Mouse (Mus musculus) adrenal gland, postnatal 10 days (tissue): ENCODE data around the gene Nfic. TPM values are rescaled to one million over a fixed set of nuclear protein-coding genes. Genes with fewer than 3 reads are reported as not detected.

Source experiments
- DNase-seq: peaks from one replicate; pipeline ENCODE4 v3.0.0; 2021; ENCODE audit warnings: mixed read lengths
- total RNA-seq, 2 experiments: library from RNA; stranded (reverse); gene quantifications; 2 replicates each; pipeline ENCODE4 v1.2.3; 2021

Nfic gene
- total RNA-seq, 2 experiments from 2014 or later = 99.9 to 129 TPM

DNA sequence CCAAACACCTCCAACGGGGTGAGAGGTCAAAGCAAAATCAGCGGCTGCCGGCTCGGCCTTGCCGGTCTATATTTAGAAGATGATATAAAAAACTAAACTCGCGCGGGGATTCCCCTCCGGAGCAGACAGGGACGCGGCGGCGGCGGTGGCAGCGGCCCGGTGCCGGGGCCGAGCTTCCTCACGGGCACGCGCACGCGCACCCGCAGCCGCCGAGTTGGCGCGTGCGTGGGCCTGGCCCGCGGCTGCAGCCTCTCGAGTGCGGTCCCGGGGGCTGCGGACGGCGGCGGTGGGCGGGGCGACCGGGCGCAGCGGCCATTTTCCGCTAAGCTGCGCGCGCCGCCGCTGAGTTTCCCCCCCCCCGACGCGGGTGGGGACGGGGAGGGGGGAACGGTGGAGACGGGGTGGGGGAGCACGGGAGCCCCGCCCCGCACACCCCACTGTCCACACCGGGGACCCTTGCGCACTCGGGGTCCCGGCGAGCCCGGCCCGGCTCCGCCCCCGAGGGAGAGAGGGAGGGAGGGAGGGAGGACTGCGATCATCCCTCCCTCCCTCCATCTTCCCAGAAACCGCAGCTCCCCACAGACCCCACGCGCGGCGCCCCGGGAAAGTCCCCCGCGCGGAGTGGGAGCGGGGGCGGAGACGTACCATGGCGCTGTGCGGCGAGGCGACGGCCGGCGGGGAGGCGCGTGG, 25.1 kb downstream of the Nfic start:
- peak; percentile 87 for DNase-seq

- peak; percentile 91 for DNase-seq
Observed at GRCm38 (mm10) chr10:81429605-81430061, 25.8 kb downstream of the Nfic start.

- DNase-seq = no peak
Observed at GRCm38 (mm10) chr10:81429092-81429491, 26.3 kb downstream of the Nfic start.

- DNase-seq = no peak
Observed at GRCm38 (mm10) chr10:81428507-81428870, 26.9 kb downstream of the Nfic start.

- DNase-seq = no peak
Observed at GRCm38 (mm10) chr10:81427804-81428506, 27.5 kb downstream of the Nfic start.

- DNase-seq = no peak
Observed at GRCm38 (mm10) chr10:81427327-81427726, 28.1 kb downstream of the Nfic start.

DNA sequence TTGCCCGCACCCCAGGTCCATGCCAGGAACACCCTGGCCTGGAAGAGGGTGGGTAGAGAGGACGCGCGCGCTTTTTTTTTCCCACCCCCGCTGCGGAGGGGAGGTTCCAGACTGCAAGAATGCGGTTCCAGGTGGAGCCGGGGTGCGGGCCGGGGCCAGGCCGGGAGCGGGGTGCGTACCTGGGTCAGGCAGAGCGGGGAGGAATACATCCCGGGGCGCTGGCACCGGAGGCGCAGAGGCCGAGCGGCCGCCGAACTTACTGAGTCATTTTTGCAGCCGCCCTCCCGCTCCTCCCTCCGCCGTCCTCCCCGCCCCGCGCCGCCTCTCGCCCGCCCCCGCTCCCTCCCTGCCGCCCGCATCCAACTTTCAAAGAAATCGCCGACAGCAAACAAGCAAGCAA, 28.5 kb downstream of the Nfic start:
- DNase-seq = peak; percentile 91

GRCm38 (mm10) chr10:81426081-81426671, 29.3 kb downstream of the Nfic start:
- peak; percentile 46 for DNase-seq

DNA sequence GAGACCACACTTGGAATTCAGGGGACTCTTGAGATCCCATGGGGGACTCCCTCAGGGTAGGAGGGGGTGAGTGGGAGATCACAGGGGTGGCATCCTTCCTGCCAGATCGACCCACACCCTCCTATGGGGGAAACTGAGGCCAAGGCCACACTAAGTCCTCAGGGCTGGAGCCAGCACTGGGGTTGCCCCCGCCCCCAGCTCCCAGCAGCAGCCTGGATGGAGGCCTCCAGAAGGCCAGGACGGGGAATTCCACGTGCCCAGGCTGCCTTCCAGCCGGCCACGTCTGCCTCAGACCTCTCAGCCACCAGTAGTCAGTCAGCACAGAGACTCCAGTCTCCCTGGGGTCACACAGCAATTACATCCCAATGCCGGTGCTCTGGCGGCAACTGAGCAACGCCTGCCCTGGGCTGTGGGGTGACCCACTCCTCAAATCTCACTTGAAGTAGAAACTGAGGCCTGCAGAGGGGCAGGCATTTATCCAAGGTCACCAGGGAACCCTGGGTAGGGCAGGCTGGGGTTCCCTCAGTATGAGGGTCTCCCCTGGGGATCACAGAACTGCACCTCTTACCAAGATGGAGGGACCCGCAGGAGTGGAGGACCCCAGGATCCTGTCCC, 30.1 kb downstream of the Nfic start:
- DNase-seq = peak; percentile 67

- peak; percentile 85 for DNase-seq
Observed at GRCm38 (mm10) chr10:81424246-81425051, 31.0 kb downstream of the Nfic start.

DNA sequence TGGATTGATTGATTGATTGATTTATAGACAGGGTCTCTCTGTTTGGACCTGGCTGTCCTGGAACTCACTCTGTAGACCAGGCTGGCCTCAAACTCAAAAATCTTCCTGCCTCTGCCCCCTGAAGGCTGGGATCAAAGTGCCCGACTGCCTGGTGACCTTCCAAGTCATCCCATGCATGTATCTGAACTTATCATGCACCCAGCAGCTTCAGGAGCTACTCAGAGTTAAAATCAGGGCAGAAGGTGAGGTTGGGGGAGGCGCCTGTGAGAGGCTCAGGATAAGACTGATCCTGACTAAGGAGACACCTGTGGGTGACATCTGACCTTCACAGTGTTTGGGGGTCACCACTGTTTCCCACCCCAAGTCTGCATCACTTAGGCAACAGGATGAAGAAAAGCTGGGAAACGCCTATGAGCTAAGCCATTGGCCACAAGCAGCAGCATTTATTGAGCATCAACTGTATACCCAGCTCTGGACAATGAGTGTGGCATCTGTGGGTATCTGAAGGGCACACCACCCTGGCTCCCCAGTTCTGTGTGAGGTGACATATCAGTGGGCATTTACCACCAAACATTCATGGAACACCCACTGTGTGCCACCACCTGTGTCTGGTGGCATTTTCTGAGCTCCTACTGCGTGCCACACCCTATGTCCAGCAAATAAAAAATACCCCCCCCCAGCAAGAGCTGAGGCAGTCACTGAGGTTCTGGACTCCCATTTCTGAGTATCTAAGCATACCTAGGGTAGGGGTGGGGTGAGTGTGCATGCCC, 31.8 kb downstream of the Nfic start:
- DNase-seq = no peak

DNA sequence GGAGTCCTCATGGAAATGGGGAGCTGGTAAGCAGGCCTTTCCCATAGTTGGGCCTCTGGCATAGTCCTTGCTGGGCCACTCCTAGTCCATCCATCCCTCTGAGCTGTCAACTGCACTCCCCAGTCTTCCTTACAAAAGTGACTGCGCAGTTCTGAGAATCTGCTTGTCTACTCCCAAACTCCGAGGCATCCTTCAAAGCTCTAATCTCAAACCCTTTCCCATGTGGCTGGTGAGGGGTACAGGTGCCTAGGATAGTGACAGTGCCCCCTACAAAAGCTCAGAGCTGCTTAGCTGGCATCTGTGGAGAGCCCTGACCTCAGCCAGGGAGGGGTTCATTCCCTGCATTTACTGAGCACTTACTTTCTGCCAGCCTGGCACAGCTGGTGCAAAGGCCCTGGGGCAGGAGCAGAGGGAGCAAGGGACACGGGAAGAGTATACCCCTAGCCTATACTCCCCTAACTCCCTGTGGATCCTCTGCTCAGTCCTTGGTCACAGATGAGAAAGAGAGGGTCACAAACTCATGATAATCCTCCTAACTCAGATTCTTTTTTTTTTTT, 32.7 kb downstream of the Nfic start:
- DNase-seq = no peak

DNA sequence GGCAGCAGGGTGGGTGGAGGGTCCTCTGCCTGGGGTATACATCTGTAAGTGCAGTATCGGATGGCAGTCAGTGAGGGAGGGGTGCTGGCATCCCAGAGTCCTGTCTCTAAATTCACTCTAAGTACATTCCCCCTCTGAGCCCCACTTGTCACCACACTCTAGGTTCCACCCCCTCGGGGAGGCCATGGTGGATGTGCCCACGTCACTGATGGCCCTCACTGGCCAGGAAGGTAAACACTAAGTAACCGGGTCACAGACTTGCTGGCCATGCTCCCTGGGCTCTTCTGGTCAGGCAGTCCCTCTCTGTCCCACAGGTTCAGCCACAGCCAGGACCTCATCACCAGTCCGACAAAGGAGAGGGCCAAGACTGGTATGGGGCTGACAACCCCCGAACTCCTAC, 33.2 kb downstream of the Nfic start:
- DNase-seq = peak; percentile 24

DNA sequence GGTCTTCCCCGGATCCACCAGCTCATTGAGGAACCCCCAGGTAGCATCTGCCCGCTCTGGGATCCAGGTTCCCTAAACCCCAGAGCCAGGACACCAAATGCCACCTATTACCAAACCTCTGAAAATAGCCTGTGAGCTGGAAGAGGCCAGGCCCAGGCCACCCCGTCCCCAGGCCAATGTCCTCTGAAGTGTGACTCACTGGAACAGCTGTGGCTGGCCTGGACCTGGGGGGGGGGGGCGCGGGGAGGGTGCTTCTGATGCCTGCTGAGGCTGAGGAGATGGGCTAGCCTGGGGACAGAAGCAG, 33.7 kb downstream of the Nfic start:
- DNase-seq = peak; percentile 49

- DNase-seq = peak; percentile 16
Observed at GRCm38 (mm10) chr10:81421041-81421796, 34.2 kb downstream of the Nfic start.

DNA sequence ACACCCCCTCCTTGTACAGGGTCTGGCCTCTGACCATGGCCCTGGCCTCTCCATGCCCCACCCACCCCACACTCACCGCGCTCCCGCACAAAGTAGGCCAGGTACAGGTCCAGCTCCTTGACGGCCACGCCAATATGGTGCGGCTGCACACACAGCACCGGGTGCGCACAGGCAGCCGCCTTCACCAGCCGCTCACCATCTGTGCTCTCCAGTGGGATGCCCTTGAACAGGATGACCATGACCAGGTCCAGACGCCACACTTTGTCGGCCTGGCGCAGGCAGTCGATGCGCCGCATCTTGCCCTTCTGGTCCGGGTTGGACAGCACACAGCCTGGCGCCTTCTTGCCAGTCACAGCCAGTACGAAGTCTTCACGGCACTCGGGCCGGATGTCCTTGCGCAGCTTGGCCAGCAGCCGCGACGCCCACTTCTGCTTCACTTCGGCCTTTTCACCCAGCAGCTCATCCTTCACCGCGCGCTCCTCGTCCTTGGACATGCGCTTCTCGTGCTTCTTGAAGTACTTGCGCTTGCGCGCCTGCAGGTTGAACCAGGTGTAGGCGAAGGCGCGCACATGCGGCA, 35.2 kb downstream of the Nfic start:
- DNase-seq = peak; percentile 71

- DNase-seq = peak; percentile 22
Observed at GRCm38 (mm10) chr10:81419111-81419928, 36.1 kb downstream of the Nfic start.

DNA sequence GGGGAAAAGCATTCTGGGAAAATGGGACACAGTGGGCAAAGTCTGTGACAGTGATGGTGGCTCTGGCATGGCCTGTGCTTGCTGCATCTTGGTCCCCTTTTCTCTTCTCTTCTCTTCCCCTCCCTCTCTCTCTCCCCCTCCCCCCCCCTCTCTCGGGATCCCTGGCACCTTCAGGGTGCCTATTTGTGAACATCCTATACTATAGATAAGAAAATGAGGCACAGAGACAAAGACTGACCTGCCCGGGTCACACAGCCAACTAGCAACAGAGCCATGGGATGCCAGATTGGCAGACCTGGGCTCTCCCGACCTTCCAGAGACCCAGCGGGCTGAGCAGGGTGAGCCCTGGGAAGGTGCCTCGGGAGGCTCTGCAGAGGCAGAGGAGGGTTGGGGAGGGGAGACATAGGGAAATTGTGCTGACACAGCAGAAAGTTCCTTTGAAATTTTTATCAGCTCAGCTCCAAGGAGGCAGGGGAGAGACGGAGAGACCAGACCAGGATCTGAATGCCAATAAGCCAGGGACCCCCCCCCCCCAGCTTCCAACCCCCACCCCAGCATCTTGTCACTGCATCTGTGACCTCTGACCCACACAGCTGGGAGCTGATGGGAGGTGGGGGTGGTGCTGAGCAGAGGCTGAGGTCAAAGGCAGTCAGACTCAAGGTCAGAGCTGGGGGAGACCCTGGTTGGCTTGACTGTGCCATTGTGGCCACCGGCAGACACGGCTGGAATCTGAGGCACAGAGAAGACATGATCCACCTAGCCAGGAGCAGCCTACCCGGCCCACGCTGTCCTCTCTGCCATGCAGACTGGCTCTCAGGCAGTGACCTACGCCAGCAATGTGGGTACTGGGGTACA, 37.0 kb downstream of the Nfic start:
- DNase-seq = no peak
